Mouse (Mus musculus): ENCODE results near the gene Tor4a.

- TF ChIP-seq CTCF (IDR thresholded peaks at IDR 0.05; ENCODE audit: extremely low read depth, insufficient read length, insufficient replicate concordance, low read depth, low read length) (no peak), POLR2A (IDR thresholded peaks at IDR 0.05; ENCODE audit: low read depth, low read length) (0 out of 2 replicates have a peak, but pooled peaks have one; percentile 26)
These were observed 2.1 kb downstream of the Tor4a start for GRCm38 (mm10) chr2:25194486-25195171.

Data from small intestine, adult 2 months (tissue).